Mouse (Mus musculus): ENCODE measurements around the gene Pnpla6.

Gene Pnpla6

GRCm38 (mm10) chr8:3507979-3508754 is 7.0 kb upstream of the Pnpla6 start:
- DNase-seq (ENCODE audit: low spot score in 2 of 2): no peak

- no peak for DNase-seq (ENCODE audit: low spot score in 2 of 2)
Observed at GRCm38 (mm10) chr8:3514681-3515247, 420 bp upstream of the Pnpla6 start.

- DNase-seq (ENCODE audit: low spot score in 2 of 2): peak; percentile 50 to 64
Observed at GRCm38 (mm10) chr8:3515771-3516417, 710 bp downstream of the Pnpla6 start.

- DNase-seq (ENCODE audit: low spot score in 2 of 2): peak; percentile 94 to 96
Observed at GRCm38 (mm10) chr8:3516450-3517116, 1.4 kb downstream of the Pnpla6 start.

GRCm38 (mm10) chr8:3517117-3517495 is 1.9 kb downstream of the Pnpla6 start:
- no peak for DNase-seq (ENCODE audit: low spot score in 2 of 2)

- DNase-seq (ENCODE audit: low spot score in 2 of 2): no peak
Observed at GRCm38 (mm10) chr8:3522007-3522697, 7.0 kb downstream of the Pnpla6 start.

GRCm38 (mm10) chr8:3530816-3531215 is 15.6 kb downstream of the Pnpla6 start:
- DNase-seq (ENCODE audit: low spot score in 2 of 2): no peak

- DNase-seq (ENCODE audit: low spot score in 2 of 2): no peak
Observed at GRCm38 (mm10) chr8:3531936-3532335, 16.8 kb downstream of the Pnpla6 start.

- no peak for DNase-seq (ENCODE audit: low spot score in 2 of 2)
Observed at GRCm38 (mm10) chr8:3536053-3536841, 21.1 kb downstream of the Pnpla6 start.

- no peak for DNase-seq (ENCODE audit: low spot score in 2 of 2)
Observed at GRCm38 (mm10) chr8:3536940-3537339, 21.8 kb downstream of the Pnpla6 start.

GRCm38 (mm10) chr8:3537666-3538065 is 22.5 kb downstream of the Pnpla6 start:
- no peak for DNase-seq (ENCODE audit: low spot score in 2 of 2)

GRCm38 (mm10) chr8:3539146-3539545 is 24.0 kb downstream of the Pnpla6 start:
- DNase-seq (ENCODE audit: low spot score in 2 of 2): no peak

GRCm38 (mm10) chr8:3540076-3540475 is 24.9 kb downstream of the Pnpla6 start:
- DNase-seq (ENCODE audit: low spot score in 2 of 2): no peak

GRCm38 (mm10) chr8:3546511-3546910 is 31.3 kb downstream of the Pnpla6 start:
- DNase-seq (ENCODE audit: low spot score in 2 of 2): no peak

GRCm38 (mm10) chr8:3552240-3552639 is 37.1 kb downstream of the Pnpla6 start:
- no peak for DNase-seq (ENCODE audit: low spot score in 2 of 2)

- no peak for DNase-seq (ENCODE audit: low spot score in 2 of 2)
Observed at GRCm38 (mm10) chr8:3556114-3556513, 40.9 kb downstream of the Pnpla6 start.

GRCm38 (mm10) chr8:3567641-3568371 is 52.6 kb downstream of the Pnpla6 start, which contains the start of gene C330021F23Rik:
TSS of gene C330021F23Rik (plus strand) at chr8:3567990.
- no peak for DNase-seq (ENCODE audit: low spot score in 2 of 2)

GRCm38 (mm10) chr8:3568378-3568777 is 53.2 kb downstream of the Pnpla6 start:
- DNase-seq (ENCODE audit: low spot score in 2 of 2): no peak

GRCm38 (mm10) chr8:3569784-3570183 is 54.6 kb downstream of the Pnpla6 start:
- DNase-seq (ENCODE audit: low spot score in 2 of 2): no peak

- DNase-seq (ENCODE audit: low spot score in 2 of 2): no peak
Observed at GRCm38 (mm10) chr8:3574546-3574945, 59.4 kb downstream of the Pnpla6 start.
